Mouse (Mus musculus): ENCODE data around the gene Pttg1ip. TPM values are rescaled to one million over a fixed set of nuclear protein-coding genes. Genes with fewer than 3 reads are reported as not detected.

The Pttg1ip gene
- 284 and 814 TPM in 2 replicates for polyA plus RNA-seq (2012; ENCODE audit: insufficient read depth, low replicate concordance)

- H3K9me3 ChIP-seq = no peaks in the 10 kb centered on the region
- peak within 1 kb of the TSS; percentile 99 for H3K4me3 ChIP-seq (replicated peaks)
- H3K36me3 ChIP-seq (replicated peaks; ENCODE audit: low read length) = peaks cover 36% of the 10 kb centered on the region
- TF ChIP-seq FLI1 (IDR thresholded peaks at IDR 0.05; ENCODE audit: low read length) = no peak
- TF ChIP-seq GATA1 (IDR thresholded peaks at IDR 0.05; ENCODE audit: borderline replicate concordance, low read length) = no peak
- no peaks in the 10 kb centered on the region for H3K27me3 ChIP-seq (replicated peaks)
- H3K4me1 ChIP-seq = peaks cover 59% of the 10 kb centered on the region
These were observed at the start of gene Pttg1ip for GRCm38 (mm10) chr10:77581408-77582284. Gene Pttg1ip (plus strand): TSS chr10:77581720.

- peaks cover 45% of the 10 kb centered on the region for H3K36me3 ChIP-seq (replicated peaks; ENCODE audit: low read length)
- H3K27me3 ChIP-seq (replicated peaks) = no peaks in the 10 kb centered on the region
- H3K4me3 ChIP-seq (replicated peaks) = peak overlapping the region; percentile 95
- TF ChIP-seq FLI1 (IDR thresholded peaks at IDR 0.05; ENCODE audit: low read length) (no peak), GATA1 (IDR thresholded peaks at IDR 0.05; ENCODE audit: borderline replicate concordance, low read length) (no peak)
- H3K9me3 ChIP-seq = no peaks in the 10 kb centered on the region
- peaks cover 98% of the 10 kb centered on the region for H3K4me1 ChIP-seq
These were observed 49.5 kb upstream of the Pttg1ip start for GRCm38 (mm10) chr10:77532020-77532413.

- Histone ChIP-seq H3K9me3 (no peaks in the 10 kb centered on the region), H3K36me3 (replicated peaks; ENCODE audit: low read length) (peaks cover 87% of the 10 kb centered on the region), H3K27me3 (replicated peaks) (no peaks in the 10 kb centered on the region), H3K4me1 (peaks cover 98% of the 10 kb centered on the region), H3K4me3 (replicated peaks) (peak overlapping the region; percentile 59)
- no peak for TF ChIP-seq GATA1 (IDR thresholded peaks at IDR 0.05; ENCODE audit: borderline replicate concordance, low read length)
- TF ChIP-seq FLI1 (IDR thresholded peaks at IDR 0.05; ENCODE audit: low read length) = no peak
These were observed 44.8 kb upstream of the Pttg1ip start for GRCm38 (mm10) chr10:77536727-77537126.

GRCm38 (mm10) chr10:77537215-77538209 lies 44.0 kb upstream of the Pttg1ip start:
- peaks cover 90% of the 10 kb centered on the region for H3K36me3 ChIP-seq (replicated peaks; ENCODE audit: low read length)
- peaks cover 98% of the 10 kb centered on the region for H3K4me1 ChIP-seq

GRCm38 (mm10) chr10:77539320-77539945 lies 42.1 kb upstream of the Pttg1ip start:
- Histone ChIP-seq H3K9me3 (no peaks in the 10 kb centered on the region), H3K4me1 (peaks cover 98% of the 10 kb centered on the region), H3K4me3 (replicated peaks) (no peak overlapping the region), H3K27me3 (replicated peaks) (no peaks in the 10 kb centered on the region), H3K36me3 (replicated peaks; ENCODE audit: low read length) (peaks cover 89% of the 10 kb centered on the region)
- TF ChIP-seq FLI1 (IDR thresholded peaks at IDR 0.05; ENCODE audit: low read length) (no peak), GATA1 (IDR thresholded peaks at IDR 0.05; ENCODE audit: borderline replicate concordance, low read length) (no peak)

More at GRCm38 (mm10) chr10:77537215-77538209, 44.0 kb upstream of the Pttg1ip start:
- peak overlapping the region; percentile 38 for H3K4me3 ChIP-seq (replicated peaks)
- no peaks in the 10 kb centered on the region for H3K27me3 ChIP-seq (replicated peaks)
- H3K9me3 ChIP-seq = no peaks in the 10 kb centered on the region
- no peak for TF ChIP-seq FLI1 (IDR thresholded peaks at IDR 0.05; ENCODE audit: low read length)
- no peak for TF ChIP-seq GATA1 (IDR thresholded peaks at IDR 0.05; ENCODE audit: borderline replicate concordance, low read length)

- Histone ChIP-seq H3K9me3 (no peaks in the 10 kb centered on the region), H3K36me3 (replicated peaks; ENCODE audit: low read length) (peaks cover 92% of the 10 kb centered on the region), H3K4me3 (replicated peaks) (peak overlapping the region; percentile 82), H3K27me3 (replicated peaks) (no peaks in the 10 kb centered on the region), H3K4me1 (peaks cover 98% of the 10 kb centered on the region)
- TF ChIP-seq FLI1 (IDR thresholded peaks at IDR 0.05; ENCODE audit: low read length) = no peak
- TF ChIP-seq GATA1 (IDR thresholded peaks at IDR 0.05; ENCODE audit: borderline replicate concordance, low read length) = no peak
These were observed 40.9 kb upstream of the Pttg1ip start for GRCm38 (mm10) chr10:77540576-77541102.

- Histone ChIP-seq H3K9me3 (no peaks in the 10 kb centered on the region), H3K27me3 (replicated peaks) (no peaks in the 10 kb centered on the region), H3K4me1 (peaks cover 89% of the 10 kb centered on the region), H3K4me3 (replicated peaks) (peak overlapping the region; percentile 57), H3K36me3 (replicated peaks; ENCODE audit: low read length) (peaks cover 93% of the 10 kb centered on the region)
- TF ChIP-seq GATA1 (IDR thresholded peaks at IDR 0.05; ENCODE audit: borderline replicate concordance, low read length) (no peak), FLI1 (IDR thresholded peaks at IDR 0.05; ENCODE audit: low read length) (no peak)
These were observed 39.5 kb upstream of the Pttg1ip start for GRCm38 (mm10) chr10:77541864-77542666.

- H3K4me1 ChIP-seq = peaks cover 83% of the 10 kb centered on the region
- H3K36me3 ChIP-seq (replicated peaks; ENCODE audit: low read length) = peaks cover 93% of the 10 kb centered on the region
- TF ChIP-seq FLI1 (IDR thresholded peaks at IDR 0.05; ENCODE audit: low read length) (no peak), GATA1 (IDR thresholded peaks at IDR 0.05; ENCODE audit: borderline replicate concordance, low read length) (no peak)
- no peak overlapping the region for H3K4me3 ChIP-seq (replicated peaks)
- no peaks in the 10 kb centered on the region for H3K9me3 ChIP-seq
- H3K27me3 ChIP-seq (replicated peaks) = no peaks in the 10 kb centered on the region
These were observed 38.3 kb upstream of the Pttg1ip start for GRCm38 (mm10) chr10:77543226-77543625.
